Mouse (Mus musculus): Measurements from ENCODE around the gene Smoc2. TPM values are rescaled to one million over a fixed set of nuclear protein-coding genes. Genes with fewer than 3 reads are reported as not detected.

Gene Smoc2
- polyA plus RNA-seq, 1 experiment from 2014 or later: 52.3 TPM

GRCm38 (mm10) chr17:14328037-14328436 is 48.7 kb downstream of the Smoc2 start:
- peaks cover 16% of the 10 kb centered on the region for H3K27me3 ChIP-seq (ENCODE audit: control insufficient read depth, insufficient read depth, low read length)
- WGBS: 72% methylated on average over 9 of the region's 9 CpGs
- H3K9ac ChIP-seq (ENCODE audit: low read length): no peak overlapping the region
- H3K4me1 ChIP-seq (ENCODE audit: control insufficient read depth in 2 of 2, insufficient read depth in 2 of 2, low read length in 2 of 2): no peaks in the 10 kb centered on the region
- no peak overlapping the region for H3K4me2 ChIP-seq (ENCODE audit: low read length)
- no peak overlapping the region for H3K27ac ChIP-seq (replicated peaks in 1 of 2; ENCODE audit: control insufficient read depth in 1 of 2, insufficient read depth in 1 of 2, low read depth in 2 of 2, low read length in 2 of 2)
- no peak for ATAC-seq (ENCODE audit: insufficient number of reproducible peaks, insufficient read depth, low FRiP score, low read depth)
- no peak overlapping the region for H3K4me3 ChIP-seq (ENCODE audit: control insufficient read depth in 1 of 2, insufficient read depth in 1 of 2, low read depth in 1 of 2, low read length in 2 of 2)
- H3K36me3 ChIP-seq (ENCODE audit: control insufficient read depth, insufficient read depth, low read length): no peaks in the 10 kb centered on the region
- no peaks in the 10 kb centered on the region for H3K9me3 ChIP-seq (ENCODE audit: control insufficient read depth, low read length)

- no peak overlapping the region for H3K4me2 ChIP-seq (ENCODE audit: low read length)
Measured at GRCm38 (mm10) chr17:14330498-14330897, 51.2 kb downstream of the Smoc2 start.

GRCm38 (mm10) chr17:14339932-14340557 is 60.7 kb downstream of the Smoc2 start:
- Histone ChIP-seq H3K27ac (replicated peaks in 1 of 2; ENCODE audit: control insufficient read depth in 1 of 2, insufficient read depth in 1 of 2, low read depth in 2 of 2, low read length in 2 of 2) (no peak overlapping the region), H3K4me2 (ENCODE audit: low read length) (no peak overlapping the region), H3K9ac (ENCODE audit: low read length) (no peak overlapping the region), H3K9me3 (ENCODE audit: control insufficient read depth, low read length) (no peaks in the 10 kb centered on the region), H3K4me3 (ENCODE audit: control insufficient read depth in 1 of 2, insufficient read depth in 1 of 2, low read depth in 1 of 2, low read length in 2 of 2) (no peak overlapping the region), H3K27me3 (ENCODE audit: control insufficient read depth, insufficient read depth, low read length) (peaks cover 33% of the 10 kb centered on the region), H3K4me1 (ENCODE audit: control insufficient read depth in 2 of 2, insufficient read depth in 2 of 2, low read length in 2 of 2) (no peaks in the 10 kb centered on the region), H3K36me3 (ENCODE audit: control insufficient read depth, insufficient read depth, low read length) (no peaks in the 10 kb centered on the region)
- WGBS: 38% methylated on average over 5 of the region's 5 CpGs
- ATAC-seq (ENCODE audit: insufficient number of reproducible peaks, insufficient read depth, low FRiP score, low read depth): no peak

More at GRCm38 (mm10) chr17:14330498-14330897, 51.2 kb downstream of the Smoc2 start:
- H3K4me3 ChIP-seq (ENCODE audit: control insufficient read depth in 1 of 2, insufficient read depth in 1 of 2, low read depth in 1 of 2, low read length in 2 of 2): no peak overlapping the region
- H3K36me3 ChIP-seq (ENCODE audit: control insufficient read depth, insufficient read depth, low read length): no peaks in the 10 kb centered on the region
- 89% methylated on average over 7 of the region's 7 CpGs for WGBS
- H3K9ac ChIP-seq (ENCODE audit: low read length): no peak overlapping the region
- peaks cover 16% of the 10 kb centered on the region for H3K27me3 ChIP-seq (ENCODE audit: control insufficient read depth, insufficient read depth, low read length)
- no peaks in the 10 kb centered on the region for H3K9me3 ChIP-seq (ENCODE audit: control insufficient read depth, low read length)
- ATAC-seq (ENCODE audit: insufficient number of reproducible peaks, insufficient read depth, low FRiP score, low read depth): no peak
- no peak overlapping the region for H3K27ac ChIP-seq (replicated peaks in 1 of 2; ENCODE audit: control insufficient read depth in 1 of 2, insufficient read depth in 1 of 2, low read depth in 2 of 2, low read length in 2 of 2)
- H3K4me1 ChIP-seq (ENCODE audit: control insufficient read depth in 2 of 2, insufficient read depth in 2 of 2, low read length in 2 of 2): no peaks in the 10 kb centered on the region

- H3K27me3 ChIP-seq (ENCODE audit: control insufficient read depth, insufficient read depth, low read length): peaks cover 33% of the 10 kb centered on the region
- WGBS: 69% methylated on average over 2 of the region's 2 CpGs
- ATAC-seq (ENCODE audit: insufficient number of reproducible peaks, insufficient read depth, low FRiP score, low read depth): no peak
Measured at GRCm38 (mm10) chr17:14340736-14341135, 61.4 kb downstream of the Smoc2 start.

GRCm38 (mm10) chr17:14342511-14342910 is 63.2 kb downstream of the Smoc2 start:
- no peak for ATAC-seq (ENCODE audit: insufficient number of reproducible peaks, insufficient read depth, low FRiP score, low read depth)
- H3K27ac ChIP-seq (replicated peaks in 1 of 2; ENCODE audit: control insufficient read depth in 1 of 2, insufficient read depth in 1 of 2, low read depth in 2 of 2, low read length in 2 of 2): no peak overlapping the region
- no peak overlapping the region for H3K4me3 ChIP-seq (ENCODE audit: control insufficient read depth in 1 of 2, insufficient read depth in 1 of 2, low read depth in 1 of 2, low read length in 2 of 2)
- H3K4me1 ChIP-seq (ENCODE audit: control insufficient read depth in 2 of 2, insufficient read depth in 2 of 2, low read length in 2 of 2): no peaks in the 10 kb centered on the region
- 14% methylated on average over 8 of the region's 8 CpGs for WGBS
- no peak overlapping the region for H3K9ac ChIP-seq (ENCODE audit: low read length)
- H3K9me3 ChIP-seq (ENCODE audit: control insufficient read depth, low read length): no peaks in the 10 kb centered on the region
- H3K4me2 ChIP-seq (ENCODE audit: low read length): no peak overlapping the region
- peaks cover 45% of the 10 kb centered on the region for H3K27me3 ChIP-seq (ENCODE audit: control insufficient read depth, insufficient read depth, low read length)
- H3K36me3 ChIP-seq (ENCODE audit: control insufficient read depth, insufficient read depth, low read length): no peaks in the 10 kb centered on the region

More at GRCm38 (mm10) chr17:14340736-14341135, 61.4 kb downstream of the Smoc2 start:
- Histone ChIP-seq H3K27ac (replicated peaks in 1 of 2; ENCODE audit: control insufficient read depth in 1 of 2, insufficient read depth in 1 of 2, low read depth in 2 of 2, low read length in 2 of 2) (no peak overlapping the region), H3K4me1 (ENCODE audit: control insufficient read depth in 2 of 2, insufficient read depth in 2 of 2, low read length in 2 of 2) (no peaks in the 10 kb centered on the region), H3K9ac (ENCODE audit: low read length) (no peak overlapping the region), H3K4me3 (ENCODE audit: control insufficient read depth in 1 of 2, insufficient read depth in 1 of 2, low read depth in 1 of 2, low read length in 2 of 2) (no peak overlapping the region), H3K36me3 (ENCODE audit: control insufficient read depth, insufficient read depth, low read length) (no peaks in the 10 kb centered on the region), H3K9me3 (ENCODE audit: control insufficient read depth, low read length) (no peaks in the 10 kb centered on the region), H3K4me2 (ENCODE audit: low read length) (no peak overlapping the region)

- 78% methylated on average over 12 of the region's 12 CpGs for WGBS
- H3K27ac ChIP-seq (replicated peaks in 1 of 2; ENCODE audit: control insufficient read depth in 1 of 2, insufficient read depth in 1 of 2, low read depth in 2 of 2, low read length in 2 of 2): no peak overlapping the region
- H3K9ac ChIP-seq (ENCODE audit: low read length): no peak overlapping the region
- no peaks in the 10 kb centered on the region for H3K4me1 ChIP-seq (ENCODE audit: control insufficient read depth in 2 of 2, insufficient read depth in 2 of 2, low read length in 2 of 2)
- no peak for ATAC-seq (ENCODE audit: insufficient number of reproducible peaks, insufficient read depth, low FRiP score, low read depth)
- H3K27me3 ChIP-seq (ENCODE audit: control insufficient read depth, insufficient read depth, low read length): peaks cover 49% of the 10 kb centered on the region
- no peaks in the 10 kb centered on the region for H3K9me3 ChIP-seq (ENCODE audit: control insufficient read depth, low read length)
- H3K4me2 ChIP-seq (ENCODE audit: low read length): no peak overlapping the region
- no peaks in the 10 kb centered on the region for H3K36me3 ChIP-seq (ENCODE audit: control insufficient read depth, insufficient read depth, low read length)
- no peak overlapping the region for H3K4me3 ChIP-seq (ENCODE audit: control insufficient read depth in 1 of 2, insufficient read depth in 1 of 2, low read depth in 1 of 2, low read length in 2 of 2)
Measured at GRCm38 (mm10) chr17:14343442-14343841, 64.1 kb downstream of the Smoc2 start.

GRCm38 (mm10) chr17:14345556-14345955 is 66.2 kb downstream of the Smoc2 start:
- H3K27ac ChIP-seq (replicated peaks in 1 of 2; ENCODE audit: control insufficient read depth in 1 of 2, insufficient read depth in 1 of 2, low read depth in 2 of 2, low read length in 2 of 2): no peak overlapping the region
- ATAC-seq (ENCODE audit: insufficient number of reproducible peaks, insufficient read depth, low FRiP score, low read depth): no peak
- H3K9ac ChIP-seq (ENCODE audit: low read length): no peak overlapping the region
- no peak overlapping the region for H3K4me3 ChIP-seq (ENCODE audit: control insufficient read depth in 1 of 2, insufficient read depth in 1 of 2, low read depth in 1 of 2, low read length in 2 of 2)
- no peaks in the 10 kb centered on the region for H3K4me1 ChIP-seq (ENCODE audit: control insufficient read depth in 2 of 2, insufficient read depth in 2 of 2, low read length in 2 of 2)
- no peaks in the 10 kb centered on the region for H3K9me3 ChIP-seq (ENCODE audit: control insufficient read depth, low read length)
- H3K36me3 ChIP-seq (ENCODE audit: control insufficient read depth, insufficient read depth, low read length): no peaks in the 10 kb centered on the region
- WGBS: 65% methylated on average over 4 of the region's 4 CpGs
- no peak overlapping the region for H3K4me2 ChIP-seq (ENCODE audit: low read length)
- H3K27me3 ChIP-seq (ENCODE audit: control insufficient read depth, insufficient read depth, low read length): peaks cover 48% of the 10 kb centered on the region

- no peak for ATAC-seq (ENCODE audit: insufficient number of reproducible peaks, insufficient read depth, low FRiP score, low read depth)
- Histone ChIP-seq H3K27ac (replicated peaks in 1 of 2; ENCODE audit: control insufficient read depth in 1 of 2, insufficient read depth in 1 of 2, low read depth in 2 of 2, low read length in 2 of 2) (no peak overlapping the region), H3K4me2 (ENCODE audit: low read length) (no peak overlapping the region), H3K4me1 (ENCODE audit: control insufficient read depth in 2 of 2, insufficient read depth in 2 of 2, low read length in 2 of 2) (no peaks in the 10 kb centered on the region), H3K4me3 (ENCODE audit: control insufficient read depth in 1 of 2, insufficient read depth in 1 of 2, low read depth in 1 of 2, low read length in 2 of 2) (no peak overlapping the region), H3K9ac (ENCODE audit: low read length) (no peak overlapping the region), H3K27me3 (ENCODE audit: control insufficient read depth, insufficient read depth, low read length) (peaks cover 36% of the 10 kb centered on the region), H3K9me3 (ENCODE audit: control insufficient read depth, low read length) (no peaks in the 10 kb centered on the region), H3K36me3 (ENCODE audit: control insufficient read depth, insufficient read depth, low read length) (no peaks in the 10 kb centered on the region)
- 69% methylated on average over 3 of the region's 3 CpGs for WGBS
Measured at GRCm38 (mm10) chr17:14346891-14347290, 67.6 kb downstream of the Smoc2 start.

Data from heart, embryonic 14.5 days (tissue).